Mouse (Mus musculus): Measurements from ENCODE around the gene Adrb1. TPM values are rescaled to one million over a fixed set of nuclear protein-coding genes. Genes with fewer than 3 reads are reported as not detected.
"Not testable (repeated sequence)": the region's sequence is repeated elsewhere in the genome, so short reads cannot be mapped to it uniquely, and the experiment has no call there.

The Adrb1 gene
- polyA plus RNA-seq, 1 experiment from 2014 or later = 0.62 TPM

DNA sequence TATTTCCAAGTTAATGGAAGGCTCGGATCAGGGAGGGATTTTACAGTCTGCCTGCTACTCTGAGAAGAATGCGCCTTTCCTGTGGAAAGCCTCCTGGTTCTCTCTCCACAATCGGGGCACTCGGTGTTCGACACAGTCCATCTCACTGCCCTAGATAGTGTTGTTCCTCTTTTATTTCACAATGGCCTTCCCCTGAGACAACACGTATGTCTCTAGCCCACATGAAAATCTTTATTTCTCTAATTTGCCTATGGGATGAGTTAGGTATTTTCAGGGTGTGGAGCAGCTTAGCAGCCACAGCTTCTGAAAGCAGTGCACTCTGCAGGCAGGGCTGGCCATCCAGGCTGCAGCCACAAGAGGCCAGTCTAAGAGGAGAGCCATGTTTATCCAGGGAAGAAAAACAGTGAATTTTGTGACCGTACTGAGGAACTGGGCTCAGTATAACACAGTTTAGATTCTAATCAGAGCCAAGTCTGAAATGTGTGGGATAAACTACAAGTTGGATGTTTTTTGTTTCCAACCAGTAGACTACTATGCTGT is 12.1 kb downstream of the Adrb1 start:
- Histone ChIP-seq H3K9me3 (no peaks in the 10 kb centered on the region), H3K27me3 (peaks cover 9% of the 10 kb centered on the region), H3K4me3 (no peak overlapping the region), H3K36me3 (no peaks in the 10 kb centered on the region), H3K9ac (no peak overlapping the region), H3K4me2 (replicated peaks) (no peak overlapping the region), H3K4me1 (0 out of 2 replicates have a peak, but pooled peaks cover 11% of the 10 kb centered on the region), H3K27ac (no peak overlapping the region)
- 58% methylated on average over 7 of the region's 7 CpGs for WGBS
- ATAC-seq (ENCODE audit: low FRiP score, low read depth) = no peak

DNA sequence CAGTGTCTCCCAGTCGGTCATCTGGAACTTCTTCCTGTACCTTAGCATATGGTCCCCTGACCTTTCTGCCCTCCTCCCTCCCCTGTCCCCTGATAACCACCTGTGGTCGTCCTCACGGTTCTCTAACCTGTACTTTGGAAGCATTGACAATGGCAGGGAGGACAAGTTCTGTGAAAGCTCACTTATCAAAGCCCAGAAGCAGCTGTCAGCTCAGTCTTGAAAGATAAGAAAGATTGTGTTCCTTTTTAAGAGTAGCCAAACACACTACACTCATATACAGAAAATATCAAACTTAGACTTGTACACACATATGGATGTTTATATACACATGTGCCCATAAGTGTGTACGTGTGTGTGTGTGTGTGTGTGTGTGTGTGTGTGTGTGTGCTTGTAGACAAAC is 13.7 kb downstream of the Adrb1 start:
- Histone ChIP-seq H3K27ac (no peak overlapping the region), H3K4me2 (replicated peaks) (no peak overlapping the region), H3K9me3 (no peaks in the 10 kb centered on the region), H3K9ac (no peak overlapping the region), H3K27me3 (peaks cover 5% of the 10 kb centered on the region), H3K4me1 (0 out of 2 replicates have a peak, but pooled peaks cover 3% of the 10 kb centered on the region), H3K4me3 (no peak overlapping the region), H3K36me3 (no peaks in the 10 kb centered on the region)
- WGBS = 54% methylated on average over 4 of the region's 4 CpGs
- ATAC-seq (ENCODE audit: low FRiP score, low read depth) = no peak

DNA sequence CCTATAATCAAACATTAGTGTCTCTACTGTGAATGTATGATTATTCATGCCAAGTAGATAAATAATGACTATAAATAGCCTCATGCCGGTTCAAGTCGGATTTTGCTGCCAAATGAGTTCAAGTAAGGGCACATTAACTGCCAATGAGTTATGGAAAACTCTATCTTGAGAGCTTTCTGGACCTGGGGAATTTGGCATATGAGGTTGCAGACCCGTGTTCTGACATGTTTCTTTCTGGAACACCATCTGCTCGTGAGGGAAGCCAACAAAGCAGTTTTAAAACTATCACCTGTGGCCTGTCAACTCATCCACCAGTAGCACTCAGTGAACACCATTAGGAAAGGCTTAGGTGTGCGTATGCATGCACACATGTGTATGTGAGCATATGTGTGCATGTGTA is 14.3 kb downstream of the Adrb1 start:
- no peaks in the 10 kb centered on the region; the same call in 1 of the 2 replicates for H3K27me3 ChIP-seq
- H3K9ac ChIP-seq = no peak overlapping the region
- WGBS = 65% methylated on average over 5 of the region's 5 CpGs
- ATAC-seq (ENCODE audit: low FRiP score, low read depth) = no peak
- H3K4me2 ChIP-seq (replicated peaks) = no peak overlapping the region
- H3K27ac ChIP-seq = no peak overlapping the region
- H3K9me3 ChIP-seq = no peaks in the 10 kb centered on the region
- no peaks in the 10 kb centered on the region for H3K36me3 ChIP-seq
- no peak overlapping the region for H3K4me3 ChIP-seq
- H3K4me1 ChIP-seq = no peaks in the 10 kb centered on the region

DNA sequence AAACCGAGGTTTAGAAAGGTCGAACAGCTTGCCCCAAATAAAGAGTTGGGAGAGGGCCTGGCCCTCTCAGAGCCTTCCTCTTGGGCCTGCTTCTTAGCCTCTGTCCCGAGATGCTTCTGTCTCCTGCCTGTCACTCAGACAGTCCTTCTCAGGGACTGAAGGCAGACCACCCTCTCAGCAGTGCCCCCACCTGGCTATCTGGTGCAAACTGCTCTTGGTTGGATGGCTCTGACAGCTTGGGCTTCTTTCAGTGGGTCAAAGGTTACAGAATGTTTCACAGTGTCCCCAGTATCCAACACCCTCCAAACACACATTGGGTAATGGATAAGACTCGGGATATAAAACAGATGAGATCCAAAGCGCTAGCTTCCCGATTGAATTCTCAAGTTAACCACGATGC is 23.1 kb downstream of the Adrb1 start:
- ATAC-seq (ENCODE audit: low FRiP score, low read depth) = no peak
- WGBS = 66% methylated on average over 7 of the region's 7 CpGs
- Histone ChIP-seq H3K4me3 (no peak overlapping the region), H3K27ac (no peak overlapping the region), H3K27me3 (no peaks in the 10 kb centered on the region), H3K36me3 (no peaks in the 10 kb centered on the region), H3K4me1 (peaks cover 13% of the 10 kb centered on the region), H3K9me3 (no peaks in the 10 kb centered on the region), H3K4me2 (replicated peaks) (no peak overlapping the region), H3K9ac (no peak overlapping the region)

DNA sequence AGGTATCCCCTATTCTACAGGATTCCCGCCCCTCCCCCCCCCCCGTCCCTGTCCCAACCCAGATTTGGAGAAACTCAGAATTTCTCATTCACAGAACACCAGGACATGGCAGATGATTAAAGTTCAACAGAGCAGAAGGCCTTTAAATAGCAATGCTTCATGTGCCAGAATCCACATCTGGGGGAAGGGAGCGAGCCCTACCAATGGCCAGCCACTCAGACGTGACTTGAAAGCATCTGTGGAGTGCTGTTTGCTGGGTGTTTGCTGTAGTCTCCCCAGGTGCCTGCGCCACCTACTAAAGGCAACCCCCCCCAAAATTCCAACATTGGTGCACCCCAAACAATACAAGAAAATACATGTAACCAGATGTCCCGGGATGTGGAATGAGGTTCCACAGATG is 23.5 kb downstream of the Adrb1 start:
- WGBS = 63% methylated on average over 6 of the region's 6 CpGs
- Histone ChIP-seq H3K27ac (no peak overlapping the region), H3K9ac (no peak overlapping the region), H3K4me1 (peaks cover 13% of the 10 kb centered on the region), H3K9me3 (no peaks in the 10 kb centered on the region), H3K27me3 (no peaks in the 10 kb centered on the region), H3K36me3 (no peaks in the 10 kb centered on the region), H3K4me3 (no peak overlapping the region), H3K4me2 (replicated peaks) (no peak overlapping the region)
- ATAC-seq (ENCODE audit: low FRiP score, low read depth) = no peak

DNA sequence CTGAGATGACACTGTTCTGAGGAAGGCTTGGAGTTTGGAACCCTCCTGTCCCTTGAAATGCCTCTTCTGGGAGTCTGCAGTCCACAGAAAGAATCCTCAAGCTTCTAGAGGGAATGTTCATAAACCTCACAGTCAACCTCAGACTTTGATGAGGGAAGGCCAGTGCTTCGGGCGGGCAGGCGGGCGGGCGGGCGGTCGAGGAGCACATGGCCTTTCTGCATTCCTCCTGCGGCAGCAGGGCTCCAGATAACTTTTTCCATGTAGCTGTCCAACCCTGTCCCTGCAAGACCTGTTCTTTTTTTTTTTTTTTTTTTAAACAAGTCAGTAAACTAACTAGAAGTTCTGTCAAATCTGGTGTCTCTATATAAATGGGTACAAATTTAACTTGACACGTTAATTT is 24.6 kb downstream of the Adrb1 start:
- WGBS = 80% methylated on average over 9 of the region's 9 CpGs

DNA sequence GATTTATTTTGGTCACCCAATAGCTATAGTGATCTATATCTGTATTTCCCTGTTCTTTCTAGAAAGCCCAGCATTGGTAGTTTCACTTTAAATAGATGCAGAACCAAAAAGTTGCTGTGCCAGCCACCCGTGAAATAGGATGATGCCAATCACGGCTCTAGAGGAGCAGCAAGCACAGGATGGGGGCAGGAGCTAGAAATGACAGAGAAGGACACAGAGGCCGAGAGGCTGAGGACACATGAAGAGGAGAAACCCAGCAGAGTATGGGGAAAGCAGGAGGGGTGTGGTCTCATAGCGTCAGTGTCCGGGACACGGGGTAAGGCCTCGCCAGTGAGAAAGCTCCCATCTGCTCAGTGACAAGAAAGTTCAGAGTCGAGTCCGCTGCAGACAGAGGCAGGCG is 25.9 kb downstream of the Adrb1 start:
- Histone ChIP-seq H3K9ac (no peak overlapping the region), H3K4me1 (peaks cover 13% of the 10 kb centered on the region), H3K9me3 (no peaks in the 10 kb centered on the region), H3K27me3 (no peaks in the 10 kb centered on the region), H3K4me2 (replicated peaks) (no peak overlapping the region), H3K4me3 (no peak overlapping the region), H3K27ac (no peak overlapping the region), H3K36me3 (no peaks in the 10 kb centered on the region)
- 88% methylated on average over 10 of the region's 10 CpGs for WGBS
- no peak for ATAC-seq (ENCODE audit: low FRiP score, low read depth)

More for the DNA sequence above, 24.6 kb downstream of the Adrb1 start:
- H3K4me1 ChIP-seq = peaks cover 13% of the 10 kb centered on the region
- no peak overlapping the region for H3K27ac ChIP-seq
- no peak overlapping the region for H3K9ac ChIP-seq
- H3K4me2 ChIP-seq (replicated peaks) = no peak overlapping the region
- H3K27me3 ChIP-seq = no peaks in the 10 kb centered on the region
- ATAC-seq (ENCODE audit: low FRiP score, low read depth) = no peak
- H3K4me3 ChIP-seq = no peak overlapping the region
- no peaks in the 10 kb centered on the region for H3K9me3 ChIP-seq
- H3K36me3 ChIP-seq = no peaks in the 10 kb centered on the region

DNA sequence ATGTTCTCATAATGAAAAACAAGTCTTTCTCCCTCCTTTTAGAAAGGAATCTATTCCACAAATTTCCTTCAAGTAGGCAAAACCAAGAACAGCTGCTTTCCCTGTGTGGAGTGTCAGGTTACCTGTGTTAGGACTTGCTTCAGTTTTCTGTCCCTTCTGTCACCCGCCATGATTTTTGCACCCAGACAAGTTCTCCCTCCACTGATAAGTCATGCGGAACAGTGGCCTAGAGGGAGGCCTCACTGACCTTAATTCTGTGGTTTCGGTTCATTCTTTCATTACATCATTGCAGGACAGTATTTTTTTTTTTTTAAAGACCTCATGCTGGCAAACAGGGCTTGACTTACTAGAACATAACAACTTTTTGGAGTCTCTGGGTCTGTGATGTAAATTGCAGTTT is 27.3 kb downstream of the Adrb1 start:
- peaks cover 13% of the 10 kb centered on the region for H3K4me1 ChIP-seq
- ATAC-seq (ENCODE audit: low FRiP score, low read depth) = no peak
- H3K4me2 ChIP-seq (replicated peaks) = no peak overlapping the region
- H3K27me3 ChIP-seq = no peaks in the 10 kb centered on the region
- no peak overlapping the region for H3K4me3 ChIP-seq
- 19% methylated on average over 3 of the region's 3 CpGs for WGBS
- H3K9me3 ChIP-seq = no peaks in the 10 kb centered on the region
- H3K27ac ChIP-seq = no peak overlapping the region
- H3K9ac ChIP-seq = no peak overlapping the region
- no peaks in the 10 kb centered on the region for H3K36me3 ChIP-seq

DNA sequence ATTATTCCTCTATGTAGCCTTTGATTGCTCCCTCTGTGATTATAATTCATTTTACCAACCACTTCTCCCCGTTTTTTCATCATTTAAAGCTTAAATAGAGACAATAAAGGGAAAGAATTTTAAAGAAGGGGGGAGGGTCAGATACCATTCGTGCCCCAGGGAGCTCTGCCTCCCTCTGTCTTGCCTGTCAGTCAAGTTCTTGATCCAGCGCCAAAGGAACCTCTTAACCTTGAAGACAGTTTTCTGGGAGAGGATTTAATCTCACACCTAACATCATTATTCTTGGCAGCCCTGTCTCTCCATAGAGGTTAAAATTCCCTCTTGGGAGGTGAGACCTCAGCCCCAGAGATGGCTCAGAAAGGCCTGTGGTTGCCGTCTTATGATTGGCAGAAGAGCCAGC is 28.7 kb downstream of the Adrb1 start:
- no peak for ATAC-seq (ENCODE audit: low FRiP score, low read depth)
- H3K36me3 ChIP-seq = no peaks in the 10 kb centered on the region
- WGBS = 53% methylated on average over 4 of the region's 4 CpGs

DNA sequence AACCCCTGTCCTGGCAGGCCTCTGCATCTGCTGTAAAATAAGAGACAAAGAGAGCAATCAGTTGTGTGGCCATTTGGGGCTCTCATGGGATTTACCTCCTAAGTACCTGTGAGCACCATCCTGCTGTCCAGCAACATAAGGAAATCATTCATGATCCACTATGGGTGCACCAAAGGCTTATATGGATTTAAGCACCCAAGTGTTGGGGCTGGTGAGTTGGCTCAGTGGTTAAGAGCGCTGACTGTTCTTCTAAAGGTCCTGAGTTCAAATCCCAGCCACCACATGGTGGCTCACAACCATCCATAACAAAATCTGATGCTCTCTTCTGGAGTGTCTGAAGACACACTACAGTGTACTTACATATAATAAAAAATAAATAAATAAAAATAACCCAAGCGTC is 32.5 kb downstream of the Adrb1 start:
- not testable (repeated sequence) for ATAC-seq (ENCODE audit: low FRiP score, low read depth); H3K4me1 ChIP-seq; H3K4me3 ChIP-seq; H3K27me3 ChIP-seq; H3K27ac ChIP-seq; H3K4me2 ChIP-seq (replicated peaks); H3K9me3 ChIP-seq; H3K36me3 ChIP-seq; H3K9ac ChIP-seq
- 92% methylated on average over 2 of the region's 2 CpGs for WGBS

More for the DNA sequence above, 28.7 kb downstream of the Adrb1 start:
- no peaks in the 10 kb centered on the region for H3K27me3 ChIP-seq
- no peaks in the 10 kb centered on the region for H3K9me3 ChIP-seq
- H3K4me2 ChIP-seq (replicated peaks) = no peak overlapping the region
- H3K9ac ChIP-seq = no peak overlapping the region
- no peak overlapping the region for H3K27ac ChIP-seq
- H3K4me3 ChIP-seq = no peak overlapping the region
- peaks cover 13% of the 10 kb centered on the region for H3K4me1 ChIP-seq

DNA sequence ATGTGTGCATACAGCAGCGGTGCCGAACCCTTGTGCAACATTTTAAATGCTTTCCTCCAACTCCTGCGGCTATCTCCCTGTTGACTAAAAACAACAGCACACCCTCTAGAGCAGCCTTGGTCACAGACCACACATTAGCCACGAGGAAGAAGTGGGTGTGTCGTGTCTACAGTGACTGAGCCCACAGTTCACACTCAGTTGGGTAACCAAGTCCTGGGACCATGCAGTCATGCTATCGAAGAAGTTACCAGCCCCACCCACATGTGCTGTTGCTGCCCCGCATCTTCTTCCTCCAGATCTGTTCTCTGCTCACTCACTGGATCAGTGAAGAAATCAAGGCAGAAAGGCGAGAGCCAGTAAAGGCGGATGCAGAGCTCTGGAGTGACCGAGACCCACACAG is 34.4 kb downstream of the Adrb1 start:
- no peaks in the 10 kb centered on the region for H3K36me3 ChIP-seq
- 87% methylated on average over 10 of the region's 10 CpGs for WGBS
- H3K4me2 ChIP-seq (replicated peaks) = no peak overlapping the region
- no peaks in the 10 kb centered on the region for H3K27me3 ChIP-seq
- ATAC-seq (ENCODE audit: low FRiP score, low read depth) = no peak
- H3K4me3 ChIP-seq = no peak overlapping the region
- no peak overlapping the region for H3K9ac ChIP-seq
- H3K4me1 ChIP-seq = no peaks in the 10 kb centered on the region
- H3K9me3 ChIP-seq = no peaks in the 10 kb centered on the region
- H3K27ac ChIP-seq = no peak overlapping the region

DNA sequence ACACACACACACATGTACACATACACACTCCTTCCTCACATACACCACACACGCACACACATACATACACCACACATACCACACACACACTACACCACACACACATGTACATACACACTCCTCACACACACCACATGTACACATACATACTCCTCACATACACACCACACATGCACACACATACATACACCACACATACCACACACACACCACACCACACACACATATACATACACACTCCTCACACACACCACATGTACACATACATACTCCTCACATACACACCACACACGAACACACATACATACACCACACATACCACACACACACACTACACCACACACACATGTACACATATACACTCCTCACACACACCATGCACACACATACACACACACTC is 36.3 kb downstream of the Adrb1 start:
- no peak overlapping the region for H3K4me2 ChIP-seq (replicated peaks)
- H3K27ac ChIP-seq = no peak overlapping the region
- no peak overlapping the region for H3K9ac ChIP-seq
- no peaks in the 10 kb centered on the region for H3K36me3 ChIP-seq
- ATAC-seq (ENCODE audit: low FRiP score, low read depth) = no peak
- H3K4me1 ChIP-seq = no peaks in the 10 kb centered on the region
- no peaks in the 10 kb centered on the region for H3K27me3 ChIP-seq
- H3K4me3 ChIP-seq = no peak overlapping the region
- no peaks in the 10 kb centered on the region for H3K9me3 ChIP-seq
- 89% methylated on average over 2 of the region's 2 CpGs for WGBS

DNA sequence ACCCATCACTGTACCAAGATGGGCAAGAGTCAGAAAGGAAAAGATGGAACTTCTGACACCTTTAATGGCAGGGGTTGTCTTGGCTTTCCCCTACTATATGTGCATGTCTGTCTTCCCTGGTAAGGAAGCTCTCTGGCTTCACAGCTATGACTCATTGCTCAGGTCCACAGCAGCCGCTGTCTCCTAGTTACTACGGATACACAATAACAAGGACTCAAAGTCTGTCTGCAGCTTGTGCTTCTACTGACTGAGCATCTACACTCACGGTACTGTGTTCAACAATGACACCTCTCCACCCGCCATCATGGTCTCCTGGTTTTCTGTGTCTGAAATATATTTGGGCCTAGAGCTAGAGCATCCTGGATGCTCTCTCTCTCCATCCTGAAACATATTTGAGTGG is 37.7 kb downstream of the Adrb1 start:
- no peak overlapping the region for H3K4me2 ChIP-seq (replicated peaks)
- H3K9me3 ChIP-seq = no peaks in the 10 kb centered on the region
- no peaks in the 10 kb centered on the region for H3K36me3 ChIP-seq
- no peak overlapping the region for H3K27ac ChIP-seq
- H3K4me1 ChIP-seq = no peaks in the 10 kb centered on the region
- WGBS = 89% methylated on average over 4 of the region's 4 CpGs
- H3K27me3 ChIP-seq = no peaks in the 10 kb centered on the region
- no peak overlapping the region for H3K9ac ChIP-seq
- ATAC-seq (ENCODE audit: low FRiP score, low read depth) = no peak
- H3K4me3 ChIP-seq = no peak overlapping the region

Data from limb, embryonic 13.5 days (tissue).